Mouse (Mus musculus): ENCODE measurements at regions not wholly inside any gene's neighbourhood (a gene's known extent, or its start where the extent isn't known, plus 50 kb on each side); places are given as distances from the start of the nearest gene placed in this dataset.

DNA sequence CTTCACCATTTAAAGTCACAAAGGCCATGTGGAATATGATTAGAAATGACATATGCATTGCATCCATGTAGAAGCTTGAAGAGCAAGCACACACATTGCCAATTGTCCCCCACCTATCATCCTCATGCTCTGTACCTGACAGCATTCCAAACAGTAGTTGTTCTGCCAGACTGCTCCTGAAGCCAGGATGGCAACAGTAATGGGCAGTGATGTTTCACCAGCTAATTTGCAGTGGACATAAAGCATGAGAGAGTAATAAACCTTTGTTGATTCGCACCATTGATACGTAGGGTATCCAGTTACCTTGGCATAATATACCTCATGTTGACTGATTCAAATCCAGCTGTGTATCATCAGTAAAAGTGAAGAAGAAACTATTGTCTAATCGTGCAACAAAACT lies 606.5 kb upstream of the Celf2 start:
- DNase-seq, result no peak

DNA sequence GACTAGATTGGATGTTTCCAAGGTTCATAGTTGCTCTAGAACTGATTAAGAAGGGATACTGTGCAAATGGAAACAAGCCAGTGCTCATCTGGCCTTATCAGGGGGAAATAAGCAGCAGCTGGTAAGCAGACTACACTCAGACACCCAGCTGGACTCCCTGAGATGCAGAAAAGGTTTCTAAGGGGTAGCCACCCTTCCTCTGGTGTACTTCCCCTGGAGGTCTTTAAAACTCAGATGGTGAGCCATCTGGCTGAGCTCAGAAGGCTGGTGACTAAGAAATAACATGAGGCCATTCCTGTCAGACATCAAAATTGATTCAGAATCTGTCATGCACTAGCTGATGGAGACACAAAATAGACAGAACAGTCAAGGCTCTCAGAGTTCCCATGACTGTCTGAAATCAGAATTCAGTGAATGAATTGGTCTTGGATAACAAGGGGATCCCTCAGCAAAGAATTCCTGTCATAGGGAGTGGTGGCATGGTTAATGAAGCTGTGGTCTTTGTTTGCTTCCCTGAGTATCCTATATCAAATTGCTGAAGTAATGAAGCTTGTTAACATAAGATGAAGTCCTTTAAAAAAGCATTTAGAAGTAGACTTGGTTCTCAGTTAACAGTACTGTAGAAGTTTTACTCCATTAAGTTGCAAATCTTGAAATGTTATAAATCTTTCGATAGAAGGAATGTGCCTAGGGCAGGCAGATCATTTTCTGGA lies 603.2 kb upstream of the Celf2 start:
- DNase-seq, result peak; percentile 7

DNA sequence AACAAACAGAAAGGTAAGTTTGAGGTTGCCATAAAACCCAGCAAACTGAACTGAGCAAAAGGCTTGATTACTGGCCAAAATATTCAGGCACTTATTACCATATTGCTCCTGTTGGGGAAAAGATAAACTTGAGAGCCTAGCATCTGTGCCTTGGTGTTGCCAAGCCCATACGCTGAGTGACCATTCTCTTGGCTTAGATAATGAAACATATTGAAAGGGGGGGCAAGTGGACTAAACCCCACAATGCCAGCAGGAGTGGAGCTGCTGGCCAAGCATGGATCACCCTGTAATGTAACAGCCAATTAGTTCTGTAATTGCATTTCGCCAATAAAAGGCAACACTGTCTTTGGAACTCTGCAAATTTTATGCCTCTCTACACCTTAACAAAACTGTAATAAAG lies 584.8 kb upstream of the Celf2 start:
- DNase-seq, result no peak

DNA sequence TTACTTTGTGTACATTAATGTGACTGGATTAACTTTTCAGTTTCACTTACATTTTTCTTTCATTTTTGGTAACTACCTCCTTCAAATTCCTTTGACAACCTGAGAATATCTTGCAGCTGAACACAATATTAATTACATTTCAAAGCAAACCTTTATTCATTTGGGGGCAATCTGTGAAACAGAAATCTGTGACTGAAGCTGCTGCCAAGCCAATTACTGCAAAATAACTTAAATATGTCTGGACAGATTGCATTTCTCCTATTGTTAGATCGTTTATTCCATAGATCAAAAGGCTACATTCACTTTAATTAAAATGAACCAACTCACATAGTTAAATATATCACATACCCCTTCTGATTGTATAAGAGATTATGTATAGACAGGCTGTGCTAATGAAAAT lies 558.5 kb upstream of the Celf2 start:
- no peak for DNase-seq

GRCm38 (mm10) chr2:8061687-8062086 lies 552.3 kb upstream of the Celf2 start:
- DNase-seq, result no peak

- DNase-seq, result no peak
These were observed 519.8 kb upstream of the Celf2 start for GRCm38 (mm10) chr2:8029212-8029611.

DNA sequence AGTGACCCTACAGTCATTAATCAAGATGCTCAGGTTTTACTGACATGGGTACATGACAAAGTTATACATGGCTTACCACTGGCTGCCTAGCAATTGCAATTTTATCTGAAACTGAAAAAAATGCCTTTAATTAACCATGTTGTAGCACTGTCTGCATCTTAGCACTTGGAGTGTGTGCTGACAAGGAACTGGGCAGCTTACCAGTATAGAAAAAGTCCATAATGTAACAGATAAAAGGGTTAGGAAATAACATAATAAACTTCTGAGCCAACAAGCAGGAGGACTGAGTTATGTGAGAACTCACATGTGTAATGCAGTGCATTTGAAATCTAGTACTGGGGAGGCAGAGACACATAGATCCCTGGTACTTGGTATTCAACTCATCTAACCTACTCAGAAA lies 518.2 kb upstream of the Celf2 start:
- no peak for DNase-seq

DNA sequence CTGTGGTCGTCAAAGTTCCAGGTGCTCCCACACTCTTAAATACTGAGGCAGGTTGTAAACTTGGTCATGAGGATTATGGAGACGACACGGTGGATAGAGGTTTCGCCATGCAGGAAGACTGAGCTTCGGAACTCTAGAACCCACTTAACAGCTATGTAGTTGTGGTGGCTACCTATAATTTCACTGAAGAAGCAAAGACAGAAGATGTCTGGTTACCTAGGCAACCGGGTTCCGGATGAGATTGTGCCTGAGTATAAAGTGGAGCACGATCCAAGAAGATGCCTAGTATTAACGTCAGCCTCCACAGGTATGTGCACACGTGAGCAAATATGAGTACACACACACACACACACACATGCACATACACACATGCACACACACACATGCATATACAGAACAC lies 517.3 kb upstream of the Celf2 start:
- no peak for DNase-seq

- DNase-seq, result no peak
These were observed 513.3 kb upstream of the Celf2 start for GRCm38 (mm10) chr2:8022651-8023050.

DNA sequence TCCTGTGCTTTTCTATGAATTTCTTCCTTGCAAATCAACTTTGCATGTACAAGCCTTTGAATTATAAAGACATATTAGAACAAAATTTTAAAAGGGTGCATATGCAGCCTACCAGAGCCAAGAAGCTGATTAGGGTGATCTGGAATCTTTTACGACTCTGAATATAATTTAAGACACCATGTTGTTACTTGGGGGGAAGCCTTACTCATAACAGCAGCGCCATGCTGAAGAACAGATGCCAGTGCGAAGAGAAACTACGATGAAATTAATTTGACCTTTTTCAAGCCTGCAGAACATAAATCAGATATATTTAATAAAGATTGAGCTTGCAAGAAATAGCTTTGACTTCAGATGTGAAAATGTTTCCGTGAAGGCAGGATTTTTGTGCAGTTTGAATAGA lies 512.7 kb upstream of the Celf2 start:
- DNase-seq, result no peak

- no peak for DNase-seq
These were observed 503.5 kb upstream of the Celf2 start for GRCm38 (mm10) chr2:8012826-8013225.

DNA sequence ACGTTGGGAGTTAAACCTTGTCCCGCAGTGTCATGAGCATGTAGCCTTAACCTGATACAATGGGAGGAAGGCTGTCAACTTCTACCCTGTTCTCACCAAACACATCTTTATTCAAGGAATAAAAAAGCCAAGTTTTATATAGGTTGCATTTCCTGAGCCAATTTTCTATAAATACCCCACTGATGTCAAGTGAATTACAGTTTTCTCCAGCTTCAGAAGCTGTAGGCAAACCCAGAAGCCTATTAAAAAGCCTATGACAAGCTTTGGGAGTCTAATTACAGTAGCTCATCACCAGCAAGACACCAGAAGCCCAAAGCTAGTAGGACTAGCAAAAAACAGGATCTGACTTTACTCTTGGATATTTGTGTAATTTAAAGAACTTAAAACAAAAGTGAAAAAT lies 490.1 kb upstream of the Celf2 start:
- no peak for DNase-seq

DNA sequence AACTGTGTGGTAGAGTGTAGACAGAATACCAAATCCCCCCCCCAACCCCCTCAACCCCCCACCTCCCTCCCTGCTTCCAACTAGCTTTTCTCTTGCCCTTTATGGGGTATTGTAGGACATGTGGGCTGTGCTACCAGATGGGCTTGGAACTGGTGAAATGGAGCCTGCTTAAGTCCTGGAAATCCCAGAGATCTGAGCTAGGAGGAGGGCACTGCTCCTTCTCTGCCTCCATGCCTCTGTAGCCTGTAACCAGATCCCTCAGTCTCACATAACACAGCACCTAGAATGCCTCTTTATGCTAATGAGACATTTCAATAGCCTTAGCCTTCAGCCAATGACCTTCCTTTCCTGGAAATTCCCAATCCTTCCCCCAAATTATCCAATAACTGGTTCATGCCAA lies 465.1 kb upstream of the Celf2 start:
- no peak for DNase-seq

DNA sequence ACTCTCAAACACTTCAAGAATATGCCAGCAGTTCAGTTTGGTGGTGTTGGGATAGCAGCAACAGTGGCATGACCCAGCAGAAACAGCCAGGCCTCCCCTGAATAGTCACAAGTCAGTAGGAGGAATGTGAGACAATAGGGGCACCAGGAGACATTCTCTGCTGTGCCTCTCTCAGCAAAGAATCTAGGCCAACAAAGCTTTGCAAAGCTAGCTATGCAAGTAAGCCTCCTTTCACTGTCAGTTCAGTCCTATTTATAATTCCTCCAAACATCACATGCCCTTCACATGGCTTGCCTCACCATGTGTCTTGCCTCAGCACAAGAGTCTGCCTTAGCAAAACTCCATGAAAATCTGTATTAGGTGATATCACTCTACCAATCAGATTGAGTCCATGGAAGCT lies 454.1 kb upstream of the Celf2 start:
- no peak for DNase-seq

GRCm38 (mm10) chr2:7954210-7954609 lies 444.8 kb upstream of the Celf2 start:
- DNase-seq, result no peak

- no peak for DNase-seq
These were observed 443.5 kb upstream of the Celf2 start for GRCm38 (mm10) chr2:7952846-7953245.

DNA sequence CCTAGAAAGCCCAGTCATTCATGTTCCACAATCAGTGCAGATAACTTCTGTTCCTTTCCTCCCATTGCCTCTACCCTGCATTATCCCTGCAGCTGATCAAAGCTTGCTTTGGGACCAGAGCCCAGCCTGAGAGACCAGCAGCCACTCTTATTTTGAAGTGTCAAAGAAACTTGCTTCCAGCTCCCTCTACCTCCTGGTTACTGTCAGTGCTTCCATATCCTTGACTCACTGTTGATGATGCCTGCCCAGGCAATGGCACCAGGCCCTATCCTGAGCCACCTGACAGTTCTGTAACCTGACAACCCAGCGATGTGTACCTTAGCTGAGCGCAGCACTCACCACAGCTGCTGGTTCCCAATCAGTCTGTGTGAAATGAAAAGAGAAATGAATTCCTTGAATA lies 435.6 kb upstream of the Celf2 start:
- peak; percentile 3 for DNase-seq

DNA sequence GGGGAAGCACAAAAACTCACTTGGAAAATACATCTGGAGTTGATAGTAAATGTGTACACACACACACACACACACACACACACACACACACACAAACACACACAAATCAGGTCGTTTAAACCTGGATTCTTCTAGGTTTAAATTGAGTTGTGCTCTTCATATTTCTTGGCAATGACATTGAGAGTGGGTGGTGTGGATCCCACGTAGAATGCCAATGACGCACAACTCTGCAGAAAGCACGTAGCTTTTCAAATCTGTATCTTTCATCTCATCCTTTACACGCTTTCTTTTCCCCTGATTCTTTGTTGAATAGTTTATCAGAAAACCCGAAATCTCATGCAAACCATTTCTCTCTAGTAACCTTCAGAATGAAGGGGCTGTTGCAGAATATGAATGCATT lies 424.3 kb upstream of the Celf2 start:
- no peak for DNase-seq

- DNase-seq, result no peak
These were observed 396.9 kb upstream of the Celf2 start for GRCm38 (mm10) chr2:7906271-7906670.

- no peak for DNase-seq
These were observed 384.4 kb upstream of the Celf2 start for GRCm38 (mm10) chr2:7893787-7894186.
